Mouse (Mus musculus) stomach, embryonic 14.5 days (tissue): ENCODE data around the gene Prpsap2. TPM values are rescaled to one million over a fixed set of nuclear protein-coding genes. Genes with fewer than 3 reads are reported as not detected.

Experiments used
- ATAC-seq: fragments of 200-750 bp; cut with Nextera tagmentation; 2 replicates; pipeline ENCODE4 v1.8.0; 2017; ENCODE audit warnings: low read depth, moderate TSS enrichment; ENCODE audit not compliant: insufficient number of reproducible peaks, insufficient read depth, low FRiP score
- H3K27ac ChIP-seq: fragments of 300-500 bp; sonication (generic); 2 replicates; pipeline ENCODE4 v1.5.1; 2014; ENCODE audit warnings: mild to moderate bottlenecking, low read length, moderate library complexity, mixed read lengths
- H3K27me3 ChIP-seq: fragments of 300-500 bp; sonication (generic); 2 replicates; pipeline ENCODE4 v1.6.1; 2014; ENCODE audit warnings: low read length, control low read depth, mixed read lengths; ENCODE audit not compliant: control insufficient read depth, insufficient read depth
- H3K36me3 ChIP-seq: fragments of 300-500 bp; sonication (generic); 2 replicates; pipeline ENCODE4 v1.6.1; 2014; ENCODE audit warnings: mild to moderate bottlenecking, control low read depth, low read length, moderate library complexity, mixed read lengths; ENCODE audit not compliant: control insufficient read depth, insufficient read depth
- H3K4me1 ChIP-seq: fragments of 300-500 bp; sonication (generic); 2 replicates; pipeline ENCODE4 v1.6.1; 2014; ENCODE audit warnings: low read length, control low read depth, mixed read lengths; ENCODE audit not compliant: control insufficient read depth, insufficient read depth
- H3K4me2 ChIP-seq: fragments of 300-500 bp; sonication (generic); replicated peaks from 2 replicates; pipeline ENCODE4 v1.6.1; 2014; ENCODE audit warnings: low read depth, low read length, control low read depth
- H3K4me3 ChIP-seq: fragments of 300-500 bp; sonication (generic); 2 replicates; pipeline ENCODE4 v1.5.1; 2014; ENCODE audit warnings: low read depth, low read length, control low read depth
- H3K9ac ChIP-seq: fragments of 300-500 bp; sonication (generic); replicated peaks from 2 replicates; pipeline ENCODE4 v1.6.1; 2014; ENCODE audit warnings: low read depth, mild to moderate bottlenecking, control low read depth, low read length, moderate library complexity, mixed read lengths
- H3K9me3 ChIP-seq: fragments of 300-500 bp; sonication (generic); 2 replicates; pipeline ENCODE4 v1.6.1; 2016; ENCODE audit warnings: low read depth, low read length, control low read depth; ENCODE audit not compliant: control insufficient read depth
- WGBS: fragments of 180-500 bp; shearing (Covaris S2); extraction: QIAGEN DNeasy Blood & Tissue Kit; methylation state at CpG from one replicate; pipeline ENCODE4 v1.1.7; 2014; 5-methylcytosine and 5-hydroxymethylcytosine counted together
- polyA plus RNA-seq: library from polyadenylated mRNA; unstranded; fragments of >200 nt; fragmentation: Nextera tagmentation; extraction: Ambion mirVana; gene quantifications from 2 replicates; pipeline ENCODE4 v1.2.1, GENCODE M21; 2014

Gene Prpsap2
- polyA plus RNA-seq, 1 experiment from 2014 or later = 25.4 TPM

GRCm38 (mm10) chr11:61713157-61713855 lies 48.6 kb downstream of the Prpsap2 start:
- H3K36me3 ChIP-seq = no peaks in the 10 kb centered on the region
- no peak overlapping the region for H3K4me2 ChIP-seq
- H3K9ac ChIP-seq = no peak overlapping the region
- 63% methylated on average over 15 of the region's 15 CpGs for WGBS
- no peaks in the 10 kb centered on the region for H3K4me1 ChIP-seq
- H3K27ac ChIP-seq = no peak overlapping the region
- H3K4me3 ChIP-seq = no peak overlapping the region
- H3K27me3 ChIP-seq = no peaks in the 10 kb centered on the region
- H3K9me3 ChIP-seq = no peaks in the 10 kb centered on the region
- no peak for ATAC-seq

- ATAC-seq = no peak
- WGBS = 54% methylated on average over 3 of the region's 3 CpGs
These were observed 53.0 kb downstream of the Prpsap2 start for GRCm38 (mm10) chr11:61708928-61709327.

GRCm38 (mm10) chr11:61706232-61706631 lies 55.7 kb downstream of the Prpsap2 start:
- Histone ChIP-seq H3K27ac (no peak overlapping the region), H3K9me3 (no peaks in the 10 kb centered on the region), H3K4me1 (no peaks in the 10 kb centered on the region), H3K36me3 (no peaks in the 10 kb centered on the region), H3K9ac (no peak overlapping the region), H3K4me3 (no peak overlapping the region), H3K4me2 (no peak overlapping the region), H3K27me3 (no peaks in the 10 kb centered on the region)
- ATAC-seq = no peak
- WGBS = 59% methylated on average over 4 of the region's 4 CpGs

More at GRCm38 (mm10) chr11:61708928-61709327, 53.0 kb downstream of the Prpsap2 start:
- no peak overlapping the region for H3K4me2 ChIP-seq
- H3K9ac ChIP-seq = no peak overlapping the region
- no peaks in the 10 kb centered on the region for H3K36me3 ChIP-seq
- H3K27ac ChIP-seq = no peak overlapping the region
- no peaks in the 10 kb centered on the region for H3K9me3 ChIP-seq
- H3K4me3 ChIP-seq = no peak overlapping the region
- no peaks in the 10 kb centered on the region for H3K4me1 ChIP-seq
- no peaks in the 10 kb centered on the region for H3K27me3 ChIP-seq

GRCm38 (mm10) chr11:61705581-61705980 lies 56.3 kb downstream of the Prpsap2 start:
- ATAC-seq = no peak
- H3K4me2 ChIP-seq = no peak overlapping the region
- WGBS = 76% methylated on average over 2 of the region's 2 CpGs
- H3K4me1 ChIP-seq = no peaks in the 10 kb centered on the region
- no peaks in the 10 kb centered on the region for H3K27me3 ChIP-seq
- no peaks in the 10 kb centered on the region for H3K9me3 ChIP-seq
- H3K27ac ChIP-seq = no peak overlapping the region
- H3K36me3 ChIP-seq = no peaks in the 10 kb centered on the region
- no peak overlapping the region for H3K9ac ChIP-seq
- H3K4me3 ChIP-seq = no peak overlapping the region

DNA sequence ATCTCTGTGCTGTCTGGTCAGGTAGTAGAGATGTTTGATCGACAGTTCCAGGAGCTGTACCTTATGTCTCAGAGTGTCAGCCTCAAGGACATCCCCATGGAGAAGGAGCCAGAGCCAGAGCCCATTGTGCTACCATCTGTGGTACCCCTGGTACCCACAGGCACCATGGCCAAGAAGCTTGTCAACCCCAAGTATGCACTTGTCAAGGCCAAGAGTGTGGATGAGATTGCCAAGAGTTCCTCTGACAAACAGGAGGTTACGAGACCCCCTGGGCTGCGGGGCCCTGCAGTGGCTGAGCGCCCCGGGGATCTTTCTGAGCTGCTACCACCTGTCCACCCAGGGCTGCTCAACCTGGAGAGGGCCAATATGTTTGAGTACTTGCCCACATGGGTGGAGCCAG lies 59.4 kb downstream of the Prpsap2 start:
- no peak overlapping the region for H3K27ac ChIP-seq
- no peaks in the 10 kb centered on the region for H3K27me3 ChIP-seq
- H3K9me3 ChIP-seq = no peaks in the 10 kb centered on the region
- no peak overlapping the region for H3K4me2 ChIP-seq
- no peak overlapping the region for H3K9ac ChIP-seq
- ATAC-seq = no peak
- 89% methylated on average over 5 of the region's 5 CpGs for WGBS
- H3K4me3 ChIP-seq = no peak overlapping the region
- H3K36me3 ChIP-seq = no peaks in the 10 kb centered on the region; the same call in 1 of the 2 replicates
- no peaks in the 10 kb centered on the region for H3K4me1 ChIP-seq

GRCm38 (mm10) chr11:61701696-61702095 lies 60.2 kb downstream of the Prpsap2 start:
- 72% methylated on average over 5 of the region's 5 CpGs for WGBS
- Histone ChIP-seq H3K9me3 (no peaks in the 10 kb centered on the region), H3K4me1 (no peaks in the 10 kb centered on the region), H3K4me2 (no peak overlapping the region), H3K36me3 (no peaks in the 10 kb centered on the region; the same call in 1 of the 2 replicates), H3K27ac (no peak overlapping the region), H3K27me3 (no peaks in the 10 kb centered on the region), H3K4me3 (no peak overlapping the region), H3K9ac (no peak overlapping the region)
- ATAC-seq = no peak

GRCm38 (mm10) chr11:61699933-61700332 lies 62.0 kb downstream of the Prpsap2 start:
- no peak overlapping the region for H3K27ac ChIP-seq
- H3K27me3 ChIP-seq = no peaks in the 10 kb centered on the region
- ATAC-seq = no peak

GRCm38 (mm10) chr11:61699460-61699859 lies 62.4 kb downstream of the Prpsap2 start:
- Histone ChIP-seq H3K4me2 (no peak overlapping the region), H3K4me3 (no peak overlapping the region), H3K36me3 (no peaks in the 10 kb centered on the region; the same call in 1 of the 2 replicates), H3K4me1 (no peaks in the 10 kb centered on the region), H3K27me3 (no peaks in the 10 kb centered on the region), H3K9ac (no peak overlapping the region), H3K9me3 (no peaks in the 10 kb centered on the region), H3K27ac (no peak overlapping the region)
- WGBS = 80% methylated on average over 5 of the region's 5 CpGs
- ATAC-seq = no peak

More at GRCm38 (mm10) chr11:61699933-61700332, 62.0 kb downstream of the Prpsap2 start:
- H3K4me1 ChIP-seq = no peaks in the 10 kb centered on the region
- H3K9ac ChIP-seq = no peak overlapping the region
- 57% methylated on average over 4 of the region's 4 CpGs for WGBS
- H3K4me3 ChIP-seq = no peak overlapping the region
- no peaks in the 10 kb centered on the region; the same call in 1 of the 2 replicates for H3K36me3 ChIP-seq
- no peaks in the 10 kb centered on the region for H3K9me3 ChIP-seq
- no peak overlapping the region for H3K4me2 ChIP-seq

DNA sequence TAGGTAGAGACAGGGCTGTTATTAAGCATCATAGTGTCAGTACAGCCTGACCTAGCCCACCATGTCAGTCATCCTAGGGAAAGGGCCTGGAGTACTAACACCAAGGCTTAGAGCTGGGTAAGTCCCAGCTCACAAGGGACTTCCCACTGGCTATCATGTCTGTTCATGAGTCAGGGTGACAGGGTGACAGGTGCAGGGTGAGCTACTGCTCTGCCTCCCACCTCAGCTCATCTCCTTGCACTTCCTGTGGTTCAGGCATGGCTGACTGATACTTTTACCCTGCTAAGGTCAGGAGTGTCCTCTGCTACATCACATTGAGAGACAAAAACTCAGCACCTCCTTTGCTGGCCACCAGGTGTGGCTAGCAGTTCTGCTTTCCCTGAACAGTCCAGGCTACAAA lies 63.0 kb downstream of the Prpsap2 start:
- H3K27ac ChIP-seq = no peak overlapping the region
- H3K27me3 ChIP-seq = no peaks in the 10 kb centered on the region
- no peaks in the 10 kb centered on the region for H3K4me1 ChIP-seq
- no peak overlapping the region for H3K9ac ChIP-seq
- no peak for ATAC-seq
- H3K4me3 ChIP-seq = no peak overlapping the region
- H3K4me2 ChIP-seq = no peak overlapping the region
- H3K9me3 ChIP-seq = no peaks in the 10 kb centered on the region
- H3K36me3 ChIP-seq = no peaks in the 10 kb centered on the region; the same call in 1 of the 2 replicates
